Mouse (Mus musculus): Measurements from ENCODE around the gene Csrnp1. TPM values are rescaled to one million over a fixed set of nuclear protein-coding genes. Genes with fewer than 3 reads are reported as not detected.

The Csrnp1 gene
- total and polyA plus RNA-seq, 2 experiments, result 9.2 to 9.7 TPM

- Histone ChIP-seq H3K4me1 (ENCODE audit: control insufficient read depth, insufficient read depth, low read length) (peaks cover 7% of the 10 kb centered on the region; the same call in 1 of the 2 replicates), H3K36me3 (ENCODE audit: control insufficient read depth, insufficient read depth, low read length) (no peaks in the 10 kb centered on the region), H3K27ac (replicated peaks; ENCODE audit: insufficient read depth, low read depth, low read length) (no peak overlapping the region), H3K4me3 (ENCODE audit: insufficient read depth, low read depth, low read length) (no peak overlapping the region), H3K79me2 (ENCODE audit: control insufficient read depth, insufficient read depth, low read length) (peaks cover 10% of the 10 kb centered on the region; the same call in 1 of the 2 replicates), H3K9ac (ENCODE audit: low read depth, low read length) (no peak overlapping the region), H3K27me3 (ENCODE audit: control insufficient read depth, insufficient read depth, low read length) (no peaks in the 10 kb centered on the region)
- WGBS, result 79% methylated on average over 4 of the region's 4 CpGs
- TF ChIP-seq CTCF (IDR thresholded peaks at IDR 0.05; ENCODE audit: low read depth, low read length) (no peak), POLR2A (IDR thresholded peaks at IDR 0.05; ENCODE audit: extremely low read depth, insufficient read depth, low read length) (no peak)
- no peak for DNase-seq (ENCODE audit: extremely low read depth, low read depth, low spot score)
These were observed 46.0 kb downstream of the Csrnp1 start for GRCm38 (mm10) chr9:119938496-119938895.

GRCm38 (mm10) chr9:119937005-119937773 is 47.3 kb downstream of the Csrnp1 start, which contains the start of the genes Gorasp1 and Ttc21a:
Gorasp1 (minus strand) TSS chr9:119937565.
Ttc21a (plus strand) TSS chr9:119937606.
- Histone ChIP-seq H3K4me1 (ENCODE audit: control insufficient read depth, insufficient read depth, low read length) (peaks cover 17% of the 10 kb centered on the region), H3K27ac (replicated peaks; ENCODE audit: insufficient read depth, low read depth, low read length) (peak within 1 kb of the TSS; percentile 76), H3K27me3 (ENCODE audit: control insufficient read depth, insufficient read depth, low read length) (no peaks in the 10 kb centered on the region), H3K36me3 (ENCODE audit: control insufficient read depth, insufficient read depth, low read length) (no peaks in the 10 kb centered on the region), H3K9ac (ENCODE audit: low read depth, low read length) (peak within 1 kb of the TSS; percentile 90), H3K4me3 (ENCODE audit: insufficient read depth, low read depth, low read length) (peak within 1 kb of the TSS; percentile 84), H3K79me2 (ENCODE audit: control insufficient read depth, insufficient read depth, low read length) (peaks cover 10% of the 10 kb centered on the region; the same call in 1 of the 2 replicates)
- TF ChIP-seq POLR2A (IDR thresholded peaks at IDR 0.05; ENCODE audit: extremely low read depth, insufficient read depth, low read length), result peak; percentile 92
- TF ChIP-seq CTCF (IDR thresholded peaks at IDR 0.05; ENCODE audit: low read depth, low read length), result no peak
- WGBS, result under 1% methylated on average over 40 of the region's 40 CpGs
- DNase-seq (ENCODE audit: extremely low read depth, low read depth, low spot score), result peak; percentile 69

- Histone ChIP-seq H3K9ac (ENCODE audit: low read depth, low read length) (peak overlapping the region; percentile 5; the same call in 1 of the 2 replicates), H3K27ac (replicated peaks; ENCODE audit: insufficient read depth, low read depth, low read length) (peak overlapping the region; percentile 94)
- WGBS, result 37% methylated on average over 6 of the region's 6 CpGs
These were observed 50.8 kb downstream of the Csrnp1 start for GRCm38 (mm10) chr9:119933675-119934074.

GRCm38 (mm10) chr9:119932358-119932757 is 52.1 kb downstream of the Csrnp1 start:
- no peak for TF ChIP-seq POLR2A (IDR thresholded peaks at IDR 0.05; ENCODE audit: extremely low read depth, insufficient read depth, low read length)
- no peak for TF ChIP-seq CTCF (IDR thresholded peaks at IDR 0.05; ENCODE audit: low read depth, low read length)
- peaks cover 25% of the 10 kb centered on the region for H3K4me1 ChIP-seq (ENCODE audit: control insufficient read depth, insufficient read depth, low read length)
- H3K27me3 ChIP-seq (ENCODE audit: control insufficient read depth, insufficient read depth, low read length), result no peaks in the 10 kb centered on the region
- H3K27ac ChIP-seq (replicated peaks; ENCODE audit: insufficient read depth, low read depth, low read length), result peak overlapping the region; percentile 88
- peak; percentile 99 for DNase-seq (ENCODE audit: extremely low read depth, low read depth, low spot score)
- H3K9ac ChIP-seq (ENCODE audit: low read depth, low read length), result peak overlapping the region; percentile 26
- H3K36me3 ChIP-seq (ENCODE audit: control insufficient read depth, insufficient read depth, low read length), result peaks cover 5% of the 10 kb centered on the region; the same call in 1 of the 2 replicates
- peaks cover 10% of the 10 kb centered on the region; the same call in 1 of the 2 replicates for H3K79me2 ChIP-seq (ENCODE audit: control insufficient read depth, insufficient read depth, low read length)
- 24% methylated on average over 12 of the region's 12 CpGs for WGBS
- H3K4me3 ChIP-seq (ENCODE audit: insufficient read depth, low read depth, low read length), result no peak overlapping the region

More at GRCm38 (mm10) chr9:119933675-119934074, 50.8 kb downstream of the Csrnp1 start:
- no peak overlapping the region for H3K4me3 ChIP-seq (ENCODE audit: insufficient read depth, low read depth, low read length)
- peaks cover 10% of the 10 kb centered on the region; the same call in 1 of the 2 replicates for H3K79me2 ChIP-seq (ENCODE audit: control insufficient read depth, insufficient read depth, low read length)
- peak; percentile 93 for DNase-seq (ENCODE audit: extremely low read depth, low read depth, low spot score)
- H3K36me3 ChIP-seq (ENCODE audit: control insufficient read depth, insufficient read depth, low read length), result peaks cover 5% of the 10 kb centered on the region; the same call in 1 of the 2 replicates
- no peaks in the 10 kb centered on the region for H3K27me3 ChIP-seq (ENCODE audit: control insufficient read depth, insufficient read depth, low read length)
- H3K4me1 ChIP-seq (ENCODE audit: control insufficient read depth, insufficient read depth, low read length), result peaks cover 25% of the 10 kb centered on the region
- TF ChIP-seq CTCF (IDR thresholded peaks at IDR 0.05; ENCODE audit: low read depth, low read length) (no peak), POLR2A (IDR thresholded peaks at IDR 0.05; ENCODE audit: extremely low read depth, insufficient read depth, low read length) (no peak)

GRCm38 (mm10) chr9:119926497-119926896 is 58.0 kb downstream of the Csrnp1 start:
- Histone ChIP-seq H3K4me3 (ENCODE audit: insufficient read depth, low read depth, low read length) (no peak overlapping the region), H3K9ac (ENCODE audit: low read depth, low read length) (no peak overlapping the region), H3K27ac (replicated peaks; ENCODE audit: insufficient read depth, low read depth, low read length) (no peak overlapping the region), H3K27me3 (ENCODE audit: control insufficient read depth, insufficient read depth, low read length) (no peaks in the 10 kb centered on the region), H3K36me3 (ENCODE audit: control insufficient read depth, insufficient read depth, low read length) (peaks cover 37% of the 10 kb centered on the region), H3K79me2 (ENCODE audit: control insufficient read depth, insufficient read depth, low read length) (no peaks in the 10 kb centered on the region; the same call in 1 of the 2 replicates), H3K4me1 (ENCODE audit: control insufficient read depth, insufficient read depth, low read length) (peaks cover under 1% of the 10 kb centered on the region)
- DNase-seq (ENCODE audit: extremely low read depth, low read depth, low spot score), result no peak
- 88% methylated on average over 5 of the region's 5 CpGs for WGBS
- no peak for TF ChIP-seq CTCF (IDR thresholded peaks at IDR 0.05; ENCODE audit: low read depth, low read length)
- TF ChIP-seq POLR2A (IDR thresholded peaks at IDR 0.05; ENCODE audit: extremely low read depth, insufficient read depth, low read length), result no peak

All from liver, adult 2 months (tissue).